Mouse (Mus musculus): ENCODE results near the gene Pde1b. TPM values are rescaled to one million over a fixed set of nuclear protein-coding genes. Genes with fewer than 3 reads are reported as not detected.

Pde1b gene
- polyA plus RNA-seq (2012; rRNA removed) = 3.6 and 3.7 TPM in 2 replicates

GRCm38 (mm10) chr15:103502435-103503250, at the start of gene Pde1b:
Pde1b (plus strand) TSS chr15:103503034.

GRCm38 (mm10) chr15:103453551-103454218, 49.1 kb upstream of the Pde1b start, which contains the start of gene Nckap1l:
Nckap1l (plus strand) TSS chr15:103453794.

GRCm38 (mm10) chr15:103537822-103538213, 35.0 kb downstream of the Pde1b start, which contains the start of gene Ppp1r1a:
Ppp1r1a (minus strand) TSS chr15:103538003.

GRCm38 (mm10) chr15:103564981-103565380, 62.1 kb downstream of the Pde1b start, which contains the start of gene Glycam1:
Glycam1 (minus strand) TSS chr15:103565081.

Other genes starting within 250 kb of the Pde1b start
- gene Nfe2, start 244.6 kb upstream of the Pde1b start, polyA plus RNA-seq (2012; rRNA removed) = 0.65 and 1.6 TPM in 2 replicates
- gene Copz1, start 230.3 kb upstream of the Pde1b start, polyA plus RNA-seq (2012; rRNA removed) = 35.6 and 44.6 TPM in 2 replicates
- 0.05 and 0.16 TPM in 2 replicates for gene Gpr84, start 192.4 kb upstream of the Pde1b start, polyA plus RNA-seq (2012; rRNA removed)
- gene Zfp385a, start 162.9 kb upstream of the Pde1b start, polyA plus RNA-seq (2012; rRNA removed) = 15.1 and 16.0 TPM in 2 replicates
- gene Itga5, start 136.3 kb upstream of the Pde1b start, polyA plus RNA-seq (2012; rRNA removed) = 19.0 and 23.6 TPM in 2 replicates
- not detected in 2 replicates for gene Gtsf1, start 72.6 kb upstream of the Pde1b start, polyA plus RNA-seq (2012; rRNA removed)
- gene Gtsf2, start 54.6 kb upstream of the Pde1b start, polyA plus RNA-seq (2012; rRNA removed) = not detected in 2 replicates
- gene Nckap1l, start 49.2 kb upstream of the Pde1b start, polyA plus RNA-seq (2012; rRNA removed) = 1.6 and 2.1 TPM in 2 replicates
- 2.9 and 7.2 TPM in 2 replicates for gene Ppp1r1a, start 35.0 kb downstream of the Pde1b start, polyA plus RNA-seq (2012; rRNA removed)
- not detected in 2 replicates for gene Glycam1, start 62.0 kb downstream of the Pde1b start, polyA plus RNA-seq (2012; rRNA removed)